Mouse (Mus musculus) cerebellum, adult 11 months (tissue): ENCODE data around the gene Fam71a.

ENCODE experiments used
- DNase-seq: peaks from one replicate; pipeline ENCODE4 v3.0.0; 2022

The Fam71a gene

GRCm38 (mm10) chr1:191115514-191116238, 48.9 kb downstream of the Fam71a start:
- DNase-seq: no peak

DNA sequence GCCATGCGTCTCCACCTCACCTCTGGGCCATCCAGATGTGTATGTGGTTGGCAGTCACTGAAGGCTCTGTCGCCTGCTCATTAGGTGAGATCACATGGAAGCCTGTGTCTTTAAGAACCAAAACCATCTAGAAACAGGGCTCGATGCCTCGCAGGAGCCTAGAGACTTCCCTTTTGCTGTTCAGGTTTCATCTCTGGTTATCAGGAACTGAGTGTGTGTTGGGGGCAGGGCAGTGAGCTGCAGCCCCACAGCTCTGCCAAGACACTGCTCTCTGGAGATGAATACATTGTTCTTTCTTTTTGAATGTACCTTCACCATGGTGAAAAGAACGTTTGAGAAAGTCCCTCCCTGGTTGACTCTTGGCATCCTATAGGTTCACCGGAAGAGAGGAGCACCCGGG, 49.7 kb downstream of the Fam71a start:
- DNase-seq: no peak
